Mouse (Mus musculus): ENCODE data around the gene Capn13. TPM values are rescaled to one million over a fixed set of nuclear protein-coding genes. Genes with fewer than 3 reads are reported as not detected.

Capn13 gene
- polyA plus RNA-seq, 1 experiment from 2014 or later: not detected

DNA sequence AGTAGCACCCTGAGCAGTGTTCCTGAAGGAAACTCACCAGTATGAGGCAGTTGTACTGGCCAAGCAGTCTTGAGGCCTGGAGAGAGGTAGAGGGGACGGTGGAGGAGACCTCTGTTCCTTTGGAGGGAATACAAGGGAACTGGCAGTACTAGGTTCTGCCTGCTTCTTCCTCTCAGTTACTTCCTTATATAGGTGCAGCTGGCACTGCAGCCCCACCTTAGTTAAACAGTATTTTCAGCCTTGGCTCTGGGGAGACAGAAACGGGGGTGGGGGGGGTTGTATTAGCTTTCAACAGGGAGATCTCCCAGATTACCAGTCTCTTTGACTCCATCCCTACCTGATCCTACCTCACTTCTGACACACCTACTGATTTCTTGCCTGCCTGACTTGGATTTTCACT is 1.5 kb downstream of the Capn13 start:
- no peak for ATAC-seq (ENCODE audit: low FRiP score, low TSS enrichment)
- DNase-seq: no peak
- 75% methylated on average over 2 of the region's 2 CpGs for WGBS

GRCm38 (mm10) chr17:73393361-73393760 is 7.3 kb downstream of the Capn13 start:
- Histone ChIP-seq H3K27me3 (ENCODE audit: control insufficient read depth, insufficient read depth, low read length) (no peaks in the 10 kb centered on the region), H3K9me3 (ENCODE audit: control insufficient read depth, low read length) (no peaks in the 10 kb centered on the region), H3K27ac (replicated peaks; ENCODE audit: low read depth, low read length) (no peak overlapping the region), H3K4me3 (replicated peaks; ENCODE audit: low read depth, low read length) (no peak overlapping the region), H3K36me3 (ENCODE audit: control insufficient read depth, insufficient read depth, low read length) (no peaks in the 10 kb centered on the region), H3K9ac (replicated peaks; ENCODE audit: low read length) (no peak overlapping the region), H3K4me1 (ENCODE audit: control insufficient read depth, insufficient read depth, low read length) (no peaks in the 10 kb centered on the region), H3K4me2 (ENCODE audit: low read length) (no peak overlapping the region)
- ATAC-seq (ENCODE audit: low FRiP score, low TSS enrichment): no peak
- WGBS: 97% methylated on average over 1 of the region's 1 CpGs
- DNase-seq: no peak

More for the DNA sequence above, 1.5 kb downstream of the Capn13 start:
- Histone ChIP-seq H3K27me3 (ENCODE audit: control insufficient read depth, insufficient read depth, low read length) (no peaks in the 10 kb centered on the region), H3K4me2 (ENCODE audit: low read length) (no peak overlapping the region), H3K27ac (replicated peaks; ENCODE audit: low read depth, low read length) (no peak overlapping the region), H3K4me1 (ENCODE audit: control insufficient read depth, insufficient read depth, low read length) (no peaks in the 10 kb centered on the region), H3K9ac (replicated peaks; ENCODE audit: low read length) (no peak overlapping the region), H3K9me3 (ENCODE audit: control insufficient read depth, low read length) (no peaks in the 10 kb centered on the region), H3K4me3 (replicated peaks; ENCODE audit: low read depth, low read length) (no peak overlapping the region), H3K36me3 (ENCODE audit: control insufficient read depth, insufficient read depth, low read length) (no peaks in the 10 kb centered on the region)

DNA sequence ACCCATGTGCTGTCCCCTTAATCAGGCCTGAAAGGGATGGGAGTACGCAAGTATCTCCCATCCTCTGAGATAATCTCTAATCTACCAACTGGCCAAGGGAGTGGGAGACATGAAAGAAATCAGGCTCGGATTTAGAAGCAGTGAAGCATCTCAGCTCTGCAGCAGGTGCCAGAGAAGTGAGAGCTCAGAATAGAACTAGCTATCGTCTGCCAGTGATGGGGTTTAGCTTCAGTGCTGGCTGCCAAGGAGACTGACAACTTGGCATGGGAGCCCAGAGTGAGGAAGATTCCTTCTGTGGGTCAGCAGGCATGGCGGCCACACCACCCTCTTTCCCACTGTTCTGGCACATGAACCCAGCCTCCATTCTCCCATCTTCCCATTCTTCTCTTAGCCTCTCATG is 8.9 kb downstream of the Capn13 start:
- DNase-seq: no peak
- no peak overlapping the region for H3K4me3 ChIP-seq (replicated peaks; ENCODE audit: low read depth, low read length)
- no peak overlapping the region for H3K4me2 ChIP-seq (ENCODE audit: low read length)
- ATAC-seq (ENCODE audit: low FRiP score, low TSS enrichment): no peak
- WGBS: 60% methylated on average over 4 of the region's 4 CpGs
- H3K27me3 ChIP-seq (ENCODE audit: control insufficient read depth, insufficient read depth, low read length): no peaks in the 10 kb centered on the region
- no peaks in the 10 kb centered on the region for H3K4me1 ChIP-seq (ENCODE audit: control insufficient read depth, insufficient read depth, low read length)
- H3K36me3 ChIP-seq (ENCODE audit: control insufficient read depth, insufficient read depth, low read length): no peaks in the 10 kb centered on the region
- H3K9ac ChIP-seq (replicated peaks; ENCODE audit: low read length): no peak overlapping the region
- H3K9me3 ChIP-seq (ENCODE audit: control insufficient read depth, low read length): no peaks in the 10 kb centered on the region
- no peak overlapping the region for H3K27ac ChIP-seq (replicated peaks; ENCODE audit: low read depth, low read length)

GRCm38 (mm10) chr17:73390191-73391089 is 10.2 kb downstream of the Capn13 start:
- Histone ChIP-seq H3K36me3 (ENCODE audit: control insufficient read depth, insufficient read depth, low read length) (no peaks in the 10 kb centered on the region), H3K4me1 (ENCODE audit: control insufficient read depth, insufficient read depth, low read length) (no peaks in the 10 kb centered on the region), H3K4me2 (ENCODE audit: low read length) (no peak overlapping the region), H3K4me3 (replicated peaks; ENCODE audit: low read depth, low read length) (no peak overlapping the region), H3K9ac (replicated peaks; ENCODE audit: low read length) (no peak overlapping the region), H3K27ac (replicated peaks; ENCODE audit: low read depth, low read length) (no peak overlapping the region), H3K9me3 (ENCODE audit: control insufficient read depth, low read length) (no peaks in the 10 kb centered on the region), H3K27me3 (ENCODE audit: control insufficient read depth, insufficient read depth, low read length) (no peaks in the 10 kb centered on the region)
- ATAC-seq (ENCODE audit: low FRiP score, low TSS enrichment) (no peak), DNase-seq (peak; percentile 30)
- WGBS: 60% methylated on average over 7 of the region's 7 CpGs

GRCm38 (mm10) chr17:73389336-73389735 is 11.3 kb downstream of the Capn13 start:
- DNase-seq (no peak), ATAC-seq (ENCODE audit: low FRiP score, low TSS enrichment) (no peak)
- no peaks in the 10 kb centered on the region for H3K36me3 ChIP-seq (ENCODE audit: control insufficient read depth, insufficient read depth, low read length)
- no peaks in the 10 kb centered on the region for H3K9me3 ChIP-seq (ENCODE audit: control insufficient read depth, low read length)
- H3K27ac ChIP-seq (replicated peaks; ENCODE audit: low read depth, low read length): no peak overlapping the region
- no peak overlapping the region for H3K4me2 ChIP-seq (ENCODE audit: low read length)
- no peaks in the 10 kb centered on the region for H3K4me1 ChIP-seq (ENCODE audit: control insufficient read depth, insufficient read depth, low read length)
- WGBS: 59% methylated on average over 3 of the region's 3 CpGs
- H3K9ac ChIP-seq (replicated peaks; ENCODE audit: low read length): no peak overlapping the region
- no peak overlapping the region for H3K4me3 ChIP-seq (replicated peaks; ENCODE audit: low read depth, low read length)
- no peaks in the 10 kb centered on the region for H3K27me3 ChIP-seq (ENCODE audit: control insufficient read depth, insufficient read depth, low read length)

GRCm38 (mm10) chr17:73386581-73386980 is 14.1 kb downstream of the Capn13 start:
- Histone ChIP-seq H3K9me3 (ENCODE audit: control insufficient read depth, low read length) (no peaks in the 10 kb centered on the region), H3K27me3 (ENCODE audit: control insufficient read depth, insufficient read depth, low read length) (no peaks in the 10 kb centered on the region), H3K4me1 (ENCODE audit: control insufficient read depth, insufficient read depth, low read length) (no peaks in the 10 kb centered on the region), H3K27ac (replicated peaks; ENCODE audit: low read depth, low read length) (no peak overlapping the region), H3K4me2 (ENCODE audit: low read length) (no peak overlapping the region), H3K36me3 (ENCODE audit: control insufficient read depth, insufficient read depth, low read length) (no peaks in the 10 kb centered on the region), H3K4me3 (replicated peaks; ENCODE audit: low read depth, low read length) (no peak overlapping the region), H3K9ac (replicated peaks; ENCODE audit: low read length) (no peak overlapping the region)
- WGBS: 84% methylated on average over 2 of the region's 2 CpGs
- ATAC-seq (ENCODE audit: low FRiP score, low TSS enrichment) (no peak), DNase-seq (no peak)

- Histone ChIP-seq H3K9ac (replicated peaks; ENCODE audit: low read length) (no peak overlapping the region), H3K27ac (replicated peaks; ENCODE audit: low read depth, low read length) (no peak overlapping the region), H3K4me3 (replicated peaks; ENCODE audit: low read depth, low read length) (no peak overlapping the region), H3K36me3 (ENCODE audit: control insufficient read depth, insufficient read depth, low read length) (no peaks in the 10 kb centered on the region), H3K4me1 (ENCODE audit: control insufficient read depth, insufficient read depth, low read length) (no peaks in the 10 kb centered on the region), H3K9me3 (ENCODE audit: control insufficient read depth, low read length) (no peaks in the 10 kb centered on the region), H3K4me2 (ENCODE audit: low read length) (no peak overlapping the region), H3K27me3 (ENCODE audit: control insufficient read depth, insufficient read depth, low read length) (no peaks in the 10 kb centered on the region)
- no peak for ATAC-seq (ENCODE audit: low FRiP score, low TSS enrichment)
- WGBS: 82% methylated on average over 3 of the region's 3 CpGs
- no peak for DNase-seq
Measured at GRCm38 (mm10) chr17:73385940-73386339, 14.7 kb downstream of the Capn13 start.

GRCm38 (mm10) chr17:73382327-73383014 is 18.2 kb downstream of the Capn13 start:
- ATAC-seq (ENCODE audit: low FRiP score, low TSS enrichment): no peak
- WGBS: 78% methylated on average over 9 of the region's 9 CpGs
- Histone ChIP-seq H3K9me3 (ENCODE audit: control insufficient read depth, low read length) (no peaks in the 10 kb centered on the region), H3K9ac (replicated peaks; ENCODE audit: low read length) (no peak overlapping the region), H3K4me2 (ENCODE audit: low read length) (no peak overlapping the region), H3K4me3 (replicated peaks; ENCODE audit: low read depth, low read length) (no peak overlapping the region), H3K27me3 (ENCODE audit: control insufficient read depth, insufficient read depth, low read length) (no peaks in the 10 kb centered on the region), H3K36me3 (ENCODE audit: control insufficient read depth, insufficient read depth, low read length) (no peaks in the 10 kb centered on the region), H3K4me1 (ENCODE audit: control insufficient read depth, insufficient read depth, low read length) (no peaks in the 10 kb centered on the region), H3K27ac (replicated peaks; ENCODE audit: low read depth, low read length) (no peak overlapping the region)
- DNase-seq: no peak

- H3K27me3 ChIP-seq (ENCODE audit: control insufficient read depth, insufficient read depth, low read length): no peaks in the 10 kb centered on the region
- ATAC-seq (ENCODE audit: low FRiP score, low TSS enrichment) (no peak), DNase-seq (no peak)
- no peak overlapping the region for H3K4me3 ChIP-seq (replicated peaks; ENCODE audit: low read depth, low read length)
- H3K27ac ChIP-seq (replicated peaks; ENCODE audit: low read depth, low read length): no peak overlapping the region
- H3K9ac ChIP-seq (replicated peaks; ENCODE audit: low read length): no peak overlapping the region
- no peak overlapping the region for H3K4me2 ChIP-seq (ENCODE audit: low read length)
- no peaks in the 10 kb centered on the region for H3K36me3 ChIP-seq (ENCODE audit: control insufficient read depth, insufficient read depth, low read length)
- no peaks in the 10 kb centered on the region for H3K4me1 ChIP-seq (ENCODE audit: control insufficient read depth, insufficient read depth, low read length)
- 92% methylated on average over 3 of the region's 3 CpGs for WGBS
- no peaks in the 10 kb centered on the region for H3K9me3 ChIP-seq (ENCODE audit: control insufficient read depth, low read length)
Measured at GRCm38 (mm10) chr17:73381681-73382080, 19.0 kb downstream of the Capn13 start.

All from midbrain, embryonic 14.5 days (tissue).